Mouse (Mus musculus): ENCODE measurements around the gene Ttc28.

Ttc28 gene

GRCm38 (mm10) chr5:111133754-111134153 lies 254.2 kb downstream of the Ttc28 start:
- DNase-seq (ENCODE audit: low spot score) = no peak

- no peak for DNase-seq (ENCODE audit: low spot score)
Observed at GRCm38 (mm10) chr5:111137283-111137682, 257.7 kb downstream of the Ttc28 start.

GRCm38 (mm10) chr5:111137742-111138141 lies 258.1 kb downstream of the Ttc28 start:
- DNase-seq (ENCODE audit: low spot score) = no peak

- no peak for DNase-seq (ENCODE audit: low spot score)
Observed at GRCm38 (mm10) chr5:111138239-111138833, 258.7 kb downstream of the Ttc28 start.

- DNase-seq (ENCODE audit: low spot score) = no peak
Observed at GRCm38 (mm10) chr5:111138927-111139565, 259.4 kb downstream of the Ttc28 start.

GRCm38 (mm10) chr5:111139622-111140021 lies 260.0 kb downstream of the Ttc28 start:
- no peak for DNase-seq (ENCODE audit: low spot score)

- no peak for DNase-seq (ENCODE audit: low spot score)
Observed at GRCm38 (mm10) chr5:111141139-111141885, 261.7 kb downstream of the Ttc28 start.

- DNase-seq (ENCODE audit: low spot score) = no peak
Observed at GRCm38 (mm10) chr5:111142837-111143236, 263.2 kb downstream of the Ttc28 start.

- no peak for DNase-seq (ENCODE audit: low spot score)
Observed at GRCm38 (mm10) chr5:111144411-111144810, 264.8 kb downstream of the Ttc28 start.

GRCm38 (mm10) chr5:111150581-111150980 lies 271.0 kb downstream of the Ttc28 start:
- no peak for DNase-seq (ENCODE audit: low spot score)

- no peak for DNase-seq (ENCODE audit: low spot score)
Observed at GRCm38 (mm10) chr5:111151882-111152759, 272.5 kb downstream of the Ttc28 start.

GRCm38 (mm10) chr5:111154586-111154985 lies 275.0 kb downstream of the Ttc28 start:
- DNase-seq (ENCODE audit: low spot score) = no peak

- DNase-seq (ENCODE audit: low spot score) = no peak
Observed at GRCm38 (mm10) chr5:111155271-111155670, 275.7 kb downstream of the Ttc28 start.

GRCm38 (mm10) chr5:111155928-111156327 lies 276.3 kb downstream of the Ttc28 start:
- no peak for DNase-seq (ENCODE audit: low spot score)

- no peak for DNase-seq (ENCODE audit: low spot score)
Observed at GRCm38 (mm10) chr5:111158266-111158665, 278.7 kb downstream of the Ttc28 start.

GRCm38 (mm10) chr5:111159628-111160321 lies 280.2 kb downstream of the Ttc28 start:
- DNase-seq (ENCODE audit: low spot score) = no peak

- no peak for DNase-seq (ENCODE audit: low spot score)
Observed at GRCm38 (mm10) chr5:111161146-111161930, 281.7 kb downstream of the Ttc28 start.

GRCm38 (mm10) chr5:111162857-111163256 lies 283.3 kb downstream of the Ttc28 start:
- no peak for DNase-seq (ENCODE audit: low spot score)

- no peak for DNase-seq (ENCODE audit: low spot score)
Observed at GRCm38 (mm10) chr5:111163377-111163776, 283.8 kb downstream of the Ttc28 start.

GRCm38 (mm10) chr5:111164348-111164920 lies 284.8 kb downstream of the Ttc28 start:
- DNase-seq (ENCODE audit: low spot score) = no peak

All from spleen, adult 12 weeks (tissue).